Mouse (Mus musculus) megakaryocyte, embryonic 14.5 days (primary cell): ENCODE data around the gene Ticam1.

Experiments
- FLI1 ChIP-seq: IDR thresholded peaks from 2 replicates; pipeline ENCODE4 v1.6.1; 2012; ENCODE audit warnings: low read length, inconsistent platforms, mixed read lengths
- GATA1 ChIP-seq: IDR thresholded peaks from 3 replicates; pipeline ENCODE4 v1.6.1; 2012; ENCODE audit warnings: mixed read lengths, low read length, inconsistent platforms, borderline replicate concordance

GRCm38 (mm10) chr17:56298238-56298637 is 21.7 kb upstream of the Ticam1 start:
- no peak for TF ChIP-seq FLI1
- TF ChIP-seq GATA1, result no peak
